Mouse (Mus musculus): ENCODE results near the gene Fam131a.
A peak's percentile ranks its signal among the peaks of the same experiment; 100 is the strongest.

The Fam131a gene

GRCm38 (mm10) chr16:20746641-20747040 is 53.6 kb downstream of the Fam131a start:
- peak; percentile 64 for DNase-seq (ENCODE audit: low spot score)

- no peak for DNase-seq (ENCODE audit: low spot score)
Measured at GRCm38 (mm10) chr16:20750518-20750917, 57.5 kb downstream of the Fam131a start.
